Mouse (Mus musculus) kidney, adult 2 months (tissue): ENCODE measurements at regions not wholly inside any gene's neighbourhood (a gene's known extent, or its start where the extent isn't known, plus 50 kb on each side); places are given as distances from the start of the nearest gene placed in this dataset.

Experiments used
- DNase-seq: peaks from one replicate; pipeline ENCODE4 v3.0.0; 2021
- H3K27ac ChIP-seq: fragments of 200-500 bp; 2 replicates; pipeline ENCODE4 v1.5.1; 2012; ENCODE audit warnings: low read depth, low read length, control low read depth, inconsistent platforms; ENCODE audit not compliant: insufficient read depth
- H3K27me3 ChIP-seq: fragments of 200-500 bp; replicated peaks from 2 replicates; pipeline ENCODE4 v1.6.1; 2012; ENCODE audit warnings: mild to moderate bottlenecking, moderate library complexity, low read length, inconsistent platforms; ENCODE audit not compliant: control insufficient read depth, insufficient read depth
- H3K36me3 ChIP-seq: fragments of 200-500 bp; 2 replicates; pipeline ENCODE4 v1.6.1; 2012; ENCODE audit warnings: mild to moderate bottlenecking, moderate library complexity, low read length, inconsistent platforms; ENCODE audit not compliant: control insufficient read depth, insufficient read depth
- H3K4me1 ChIP-seq: fragments of 200-500 bp; 2 replicates; pipeline ENCODE4 v1.6.1; 2011; ENCODE audit warnings: low read length; ENCODE audit not compliant: control insufficient read depth, insufficient read depth
- H3K4me3 ChIP-seq: fragments of 200-500 bp; 2 replicates; pipeline ENCODE4 v1.5.1; 2011; ENCODE audit warnings: mild to moderate bottlenecking, low read depth, low read length, control low read depth; ENCODE audit not compliant: insufficient read depth
- CTCF ChIP-seq: fragments of 200-500 bp; conservative IDR thresholded peaks from 2 replicates; pipeline ENCODE4 v1.5.1; 2011; ENCODE audit warnings: low read depth, mild to moderate bottlenecking, control low read depth, low read length, moderate library complexity, mixed read lengths; ENCODE audit not compliant: insufficient read depth, insufficient read length
- POLR2A ChIP-seq: fragments of 200-500 bp; IDR thresholded peaks from one replicate; pipeline ENCODE4 v1.6.1; 2011; ENCODE audit warnings: low read depth, low read length, control low read depth
- WGBS: fragments of 180-500 bp; shearing (Covaris S2); methylation state at CpG from one replicate; pipeline ENCODE4 v1.1.7; 2018; 5-methylcytosine and 5-hydroxymethylcytosine counted together

GRCm38 (mm10) chr16:77827322-77828117, 225.6 kb upstream of the Gm11146 start:
- peak; percentile 12 for DNase-seq
- H3K27ac ChIP-seq, result no peak overlapping the region
- H3K36me3 ChIP-seq, result no peaks in the 10 kb centered on the region
- TF ChIP-seq POLR2A (no peak), CTCF (no peak)
- WGBS, result 70% methylated on average over 4 of the region's 4 CpGs
- no peaks in the 10 kb centered on the region for H3K4me1 ChIP-seq
- H3K27me3 ChIP-seq, result no peaks in the 10 kb centered on the region
- H3K4me3 ChIP-seq, result no peak overlapping the region

GRCm38 (mm10) chr16:77799709-77800108, 197.8 kb upstream of the Gm11146 start:
- Histone ChIP-seq H3K4me3 (no peak overlapping the region), H3K27ac (no peak overlapping the region), H3K27me3 (no peaks in the 10 kb centered on the region), H3K4me1 (no peaks in the 10 kb centered on the region), H3K36me3 (no peaks in the 10 kb centered on the region)
- TF ChIP-seq CTCF, result no peak
- TF ChIP-seq POLR2A, result no peak
- 90% methylated on average over 5 of the region's 5 CpGs for WGBS
- DNase-seq, result no peak

DNA sequence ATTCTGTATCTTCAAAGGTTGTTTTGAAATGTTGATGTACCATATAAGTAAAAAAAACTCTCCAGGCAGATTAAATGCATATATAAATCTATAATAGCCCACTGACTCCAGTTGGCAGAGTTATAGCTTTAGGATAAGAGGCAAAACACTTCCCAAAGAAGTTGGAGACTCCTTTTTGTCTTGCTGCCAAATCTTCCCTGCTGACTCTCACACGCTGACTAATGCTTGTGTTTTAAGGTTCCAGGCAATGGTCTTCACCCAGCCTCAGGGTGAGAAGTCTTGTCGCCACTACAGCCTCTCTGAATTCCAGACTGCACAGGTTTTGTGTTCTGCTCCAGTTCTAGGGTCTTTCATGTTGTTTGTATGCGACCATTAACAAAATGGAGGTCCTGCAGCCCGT, 195.0 kb upstream of the Gm11146 start:
- TF ChIP-seq CTCF (no peak), POLR2A (no peak)
- Histone ChIP-seq H3K4me3 (no peak overlapping the region), H3K36me3 (no peaks in the 10 kb centered on the region), H3K27ac (no peak overlapping the region), H3K27me3 (no peaks in the 10 kb centered on the region), H3K4me1 (no peaks in the 10 kb centered on the region)
- WGBS, result 84% methylated on average over 4 of the region's 4 CpGs
- no peak for DNase-seq

DNA sequence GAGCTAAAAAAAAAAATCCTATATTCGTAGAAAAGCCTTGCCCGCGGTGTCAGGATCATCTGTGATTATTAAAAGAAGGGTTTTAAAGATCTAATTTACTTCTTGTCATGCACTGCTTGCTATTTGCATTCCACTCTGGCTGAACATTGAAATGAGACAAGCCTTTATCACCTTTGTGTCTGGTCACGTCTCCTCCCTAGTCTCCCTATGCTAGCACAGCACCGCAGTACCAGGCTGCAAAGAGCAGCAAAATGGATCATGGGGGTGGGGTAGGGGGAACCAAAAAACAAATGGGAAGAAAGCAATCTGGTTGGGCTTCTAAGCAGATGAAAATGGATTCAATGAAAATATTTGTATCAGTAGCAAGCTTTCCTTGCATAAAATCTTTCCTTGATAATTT, 187.8 kb upstream of the Gm11146 start:
- 85% methylated on average over 5 of the region's 5 CpGs for whole genome bisulfite sequencing
- H3K36me3 ChIP-seq, result no peaks in the 10 kb centered on the region
- no peak for DNase-seq
- H3K27me3 ChIP-seq, result no peaks in the 10 kb centered on the region
- no peak for TF ChIP-seq CTCF
- no peak for TF ChIP-seq POLR2A
- no peak overlapping the region for H3K4me3 ChIP-seq
- H3K4me1 ChIP-seq, result no peaks in the 10 kb centered on the region
- H3K27ac ChIP-seq, result no peak overlapping the region

- no peak overlapping the region for H3K4me3 ChIP-seq
- no peaks in the 10 kb centered on the region for H3K27me3 ChIP-seq
- TF ChIP-seq CTCF, result no peak
- TF ChIP-seq POLR2A, result no peak
- H3K4me1 ChIP-seq, result no peaks in the 10 kb centered on the region
- DNase-seq, result no peak
- 91% methylated on average over 2 of the region's 2 CpGs for WGBS
- H3K36me3 ChIP-seq, result no peaks in the 10 kb centered on the region
- H3K27ac ChIP-seq, result no peak overlapping the region
These were observed 187.3 kb upstream of the Gm11146 start for GRCm38 (mm10) chr16:77789206-77789605.

DNA sequence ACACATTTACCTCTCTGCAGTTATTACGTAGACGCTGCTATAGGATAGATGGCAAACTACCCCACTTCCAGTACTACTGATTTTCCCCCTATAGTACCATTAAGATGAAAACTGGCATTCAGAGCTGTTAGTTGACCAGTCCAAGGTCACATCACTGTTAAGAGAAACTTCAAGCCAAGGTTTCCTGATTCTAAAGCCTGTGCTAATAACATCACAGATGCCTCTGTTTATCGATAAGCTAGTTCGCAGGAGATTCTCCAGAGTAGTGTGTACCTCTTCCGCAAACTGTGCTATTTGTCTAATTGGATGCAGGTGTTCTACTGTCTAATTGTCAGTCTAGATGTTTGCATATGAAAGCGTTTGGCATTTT, 186.9 kb upstream of the Gm11146 start:
- H3K36me3 ChIP-seq, result no peaks in the 10 kb centered on the region
- DNase-seq, result no peak
- TF ChIP-seq CTCF (no peak), POLR2A (no peak)
- no peaks in the 10 kb centered on the region for H3K4me1 ChIP-seq
- H3K27ac ChIP-seq, result no peak overlapping the region
- WGBS, result 97% methylated on average over 6 of the region's 6 CpGs
- H3K27me3 ChIP-seq, result no peaks in the 10 kb centered on the region
- no peak overlapping the region for H3K4me3 ChIP-seq

DNA sequence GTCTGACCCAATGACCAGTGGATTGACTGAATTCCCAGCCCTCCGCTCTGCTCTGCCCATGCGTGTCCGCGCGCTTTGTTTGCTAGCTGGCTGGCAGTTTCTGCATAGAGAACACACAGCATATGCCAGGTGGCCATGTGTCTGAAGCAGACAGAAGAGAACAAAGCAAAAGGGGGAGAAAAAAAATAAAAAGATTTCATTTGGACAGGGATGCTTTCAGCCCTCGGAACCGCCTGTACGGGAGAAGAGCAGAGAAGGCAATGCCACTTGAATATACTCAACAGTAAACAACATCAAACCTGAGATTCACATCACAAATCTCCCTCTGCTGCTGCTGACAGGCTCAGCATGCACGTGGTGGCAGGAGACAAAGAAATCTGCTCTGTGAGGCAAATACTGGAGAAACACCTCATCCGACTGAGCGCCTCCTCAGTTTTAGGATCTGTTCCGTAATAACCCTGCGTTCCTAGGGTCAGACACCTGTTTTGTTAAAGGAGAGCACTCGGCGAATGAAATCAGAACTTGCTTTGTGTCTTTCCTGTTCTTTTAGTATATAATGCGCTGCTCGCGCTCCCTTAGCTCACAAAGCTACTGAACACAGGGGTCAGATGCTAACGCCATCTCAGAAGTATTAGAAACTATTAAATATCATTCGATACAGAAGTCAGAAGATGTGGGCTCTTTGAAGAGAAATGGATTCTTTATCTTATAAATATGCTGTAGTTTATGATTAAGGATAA, 186.3 kb upstream of the Gm11146 start:
- peak; percentile 6 for DNase-seq
- Histone ChIP-seq H3K36me3 (no peaks in the 10 kb centered on the region), H3K4me1 (no peaks in the 10 kb centered on the region), H3K27me3 (no peaks in the 10 kb centered on the region), H3K27ac (no peak overlapping the region), H3K4me3 (no peak overlapping the region)
- TF ChIP-seq CTCF, result no peak
- TF ChIP-seq POLR2A, result no peak
- WGBS, result 59% methylated on average over 20 of the region's 20 CpGs
